Mouse (Mus musculus) right cerebral cortex, postnatal 10 days (tissue): Measurements from ENCODE around the gene Slc48a1.

Source experiments
- DNase-seq, 2 experiments: peaks; one replicate each; pipeline ENCODE4 v3.0.0; 2021; ENCODE audit warnings: low spot score in 2 of 2

Gene Slc48a1

DNA sequence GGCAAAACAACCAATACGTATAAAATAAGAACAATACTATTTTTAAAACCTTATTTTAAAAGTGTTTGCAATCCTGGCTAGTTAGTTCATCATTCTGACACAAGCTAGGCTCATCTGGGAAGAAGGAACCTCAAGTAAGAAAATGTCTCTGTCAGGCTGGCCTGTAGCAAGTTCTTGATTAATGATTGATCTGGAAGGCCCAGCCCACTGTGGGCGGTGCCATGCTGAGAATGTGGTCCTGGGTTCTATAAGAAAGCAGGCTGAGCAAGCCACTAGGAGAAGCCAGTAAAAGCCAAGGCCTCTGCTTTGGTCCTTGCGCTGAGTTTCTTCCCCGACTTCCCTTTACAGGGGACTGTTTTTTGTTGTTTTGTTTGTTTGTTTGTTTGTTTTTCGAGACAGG is 25.8 kb upstream of the Slc48a1 start:
- DNase-seq: no peak

DNA sequence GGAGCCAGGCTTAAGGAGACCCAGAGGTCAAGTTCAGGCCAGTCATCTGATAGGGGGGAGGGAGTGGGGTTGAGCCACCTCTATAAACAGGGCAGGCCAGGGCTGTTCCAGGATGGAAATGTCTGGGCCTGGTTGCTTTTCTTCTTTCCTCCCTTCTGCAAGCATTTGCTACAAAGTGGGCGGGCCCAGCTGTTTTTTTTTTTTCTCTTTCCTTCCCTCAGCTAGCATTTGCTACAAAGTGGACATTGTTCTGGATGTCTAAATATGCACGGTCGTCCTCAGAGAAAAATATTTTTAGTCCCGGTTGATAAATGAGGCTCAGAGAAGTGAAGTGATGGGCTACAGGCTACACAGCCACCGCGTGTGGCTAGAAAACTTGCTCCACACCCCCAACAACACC is 23.8 kb upstream of the Slc48a1 start:
- no peak for DNase-seq

DNA sequence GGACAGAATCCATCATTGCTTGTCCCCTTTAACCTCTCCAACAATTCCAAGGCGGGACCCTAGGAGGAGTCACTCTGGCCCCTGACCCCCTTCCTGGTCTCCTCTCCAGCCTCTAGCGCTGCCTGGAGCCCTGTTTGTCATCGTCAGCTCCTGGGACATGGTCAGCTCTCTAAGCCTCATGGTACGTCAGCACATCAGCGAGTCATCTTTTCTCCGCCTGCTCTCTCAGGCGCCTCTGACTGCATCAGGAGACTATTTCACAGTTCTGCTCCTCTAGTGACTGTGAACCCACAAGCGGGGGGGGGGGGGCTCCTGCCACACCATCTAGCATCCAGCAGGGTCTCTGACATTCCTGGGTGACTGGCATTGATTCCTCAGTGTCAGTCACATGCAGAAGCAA is 23.0 kb upstream of the Slc48a1 start:
- DNase-seq: no peak

DNA sequence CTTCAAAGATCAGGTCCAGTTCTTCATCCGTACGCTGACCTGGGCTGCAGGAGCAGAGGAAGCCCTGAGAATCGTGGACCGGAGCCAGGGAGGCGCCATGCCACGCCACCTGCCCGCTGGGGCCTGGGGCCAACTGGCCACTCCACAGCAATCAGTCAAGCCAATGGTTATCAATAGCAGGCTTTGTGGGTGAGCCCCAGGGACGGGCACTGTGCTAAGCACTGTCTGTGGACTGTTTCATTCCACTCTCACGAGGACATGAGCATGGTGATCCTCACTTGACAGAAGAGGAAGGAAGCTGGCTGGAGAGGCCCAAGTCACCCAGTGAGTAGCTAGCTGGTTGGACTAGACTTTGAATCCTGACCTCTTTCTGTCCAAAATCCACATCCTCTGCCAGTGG is 18.3 kb upstream of the Slc48a1 start:
- DNase-seq: peak; percentile 76 to 78

DNA sequence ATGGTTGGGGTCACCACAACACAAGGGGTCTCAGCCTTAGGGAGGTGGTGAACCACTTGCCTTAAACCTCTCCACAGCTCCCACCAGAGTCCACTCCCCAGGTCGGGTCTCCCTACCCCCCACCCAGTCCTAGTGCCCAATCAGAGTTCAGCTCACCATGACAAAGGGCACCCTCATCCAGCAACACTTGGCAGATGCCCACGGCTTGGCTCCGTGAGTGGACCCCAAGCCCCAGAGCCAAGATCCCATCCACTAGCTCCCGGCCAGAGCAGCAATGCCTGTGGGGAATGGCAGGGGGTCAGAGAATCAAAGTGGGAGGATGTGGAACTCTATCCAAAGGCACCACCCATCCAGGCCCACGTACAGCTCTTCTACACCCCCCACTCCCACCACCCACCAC is 17.4 kb upstream of the Slc48a1 start:
- no peak for DNase-seq

DNA sequence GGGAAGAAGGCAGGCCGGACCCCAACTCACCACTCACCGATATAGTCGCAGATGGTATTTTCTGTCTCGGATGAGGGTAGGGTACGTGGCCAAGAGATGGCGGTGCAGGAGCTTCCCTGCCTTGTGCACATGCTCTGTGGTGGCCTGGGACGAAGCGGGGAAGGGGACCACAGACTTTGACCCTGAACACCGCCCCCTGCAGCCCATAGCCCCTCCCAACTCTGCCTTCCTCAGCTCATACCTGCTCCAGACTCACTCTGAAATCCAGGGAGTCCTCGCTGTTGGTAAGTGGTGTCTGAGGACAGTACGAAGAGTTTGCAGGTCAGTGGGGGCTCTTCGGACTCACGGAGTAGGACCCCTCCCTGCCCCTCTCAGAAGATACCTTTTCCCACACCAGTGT is 16.9 kb upstream of the Slc48a1 start:
- no peak for DNase-seq

DNA sequence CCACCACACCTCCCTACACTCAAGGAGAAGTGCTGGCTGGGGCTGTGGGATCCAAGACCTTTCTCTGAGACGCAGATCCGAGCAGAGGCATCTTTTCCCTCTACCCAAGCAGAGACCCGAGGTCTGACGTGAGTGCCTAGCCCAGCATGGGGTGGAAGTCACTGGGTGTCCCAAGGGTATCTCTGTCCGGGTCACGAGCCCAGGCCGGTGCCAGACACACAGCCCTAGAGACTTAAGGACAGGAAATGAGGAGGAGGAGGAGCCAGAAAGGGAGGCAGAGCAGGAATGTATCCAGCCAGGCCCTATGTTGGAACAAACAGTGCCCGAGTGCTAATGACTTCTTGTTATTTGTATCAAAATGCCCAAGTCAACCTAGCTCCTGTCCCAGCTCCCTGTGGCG is 15.6 kb upstream of the Slc48a1 start:
- no peak for DNase-seq

DNA sequence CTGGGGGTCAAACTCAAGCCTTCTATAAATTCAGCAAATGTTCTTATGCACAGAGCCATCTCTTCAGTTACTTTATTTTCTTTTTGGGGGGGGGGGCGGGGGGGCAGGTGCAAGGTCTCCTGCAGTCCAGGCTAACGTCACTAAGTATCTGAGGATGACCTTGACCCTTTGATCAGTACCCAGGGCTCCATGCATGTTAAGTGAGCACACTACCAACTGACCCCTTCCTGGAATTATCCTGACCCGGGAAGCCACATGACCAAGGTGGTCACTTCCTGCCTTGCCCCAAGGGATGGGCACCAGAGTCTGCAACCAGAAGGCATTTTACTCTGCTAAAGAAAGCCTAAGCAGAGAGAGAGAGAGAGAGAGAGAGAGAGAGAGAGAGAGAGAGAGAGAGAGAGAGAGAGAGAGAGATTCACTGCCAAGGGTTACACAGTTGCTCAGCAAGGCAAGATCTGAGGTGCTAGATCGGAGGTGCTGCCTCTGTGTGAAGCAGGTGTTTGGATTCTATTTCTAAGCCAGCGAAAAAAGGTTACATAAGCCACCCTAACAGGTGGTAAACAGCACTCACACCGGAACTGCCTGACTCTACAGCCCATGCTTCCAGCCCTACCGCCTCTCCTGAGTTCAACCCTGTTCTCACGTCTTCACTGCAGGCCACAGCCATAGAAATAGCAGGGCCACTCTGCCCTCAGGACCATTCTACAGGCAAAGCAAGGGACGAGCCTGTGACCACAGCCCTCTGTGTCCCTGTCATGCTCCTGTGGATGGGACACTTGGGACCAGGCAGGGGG is 14.9 kb upstream of the Slc48a1 start:
- DNase-seq: no peak

DNA sequence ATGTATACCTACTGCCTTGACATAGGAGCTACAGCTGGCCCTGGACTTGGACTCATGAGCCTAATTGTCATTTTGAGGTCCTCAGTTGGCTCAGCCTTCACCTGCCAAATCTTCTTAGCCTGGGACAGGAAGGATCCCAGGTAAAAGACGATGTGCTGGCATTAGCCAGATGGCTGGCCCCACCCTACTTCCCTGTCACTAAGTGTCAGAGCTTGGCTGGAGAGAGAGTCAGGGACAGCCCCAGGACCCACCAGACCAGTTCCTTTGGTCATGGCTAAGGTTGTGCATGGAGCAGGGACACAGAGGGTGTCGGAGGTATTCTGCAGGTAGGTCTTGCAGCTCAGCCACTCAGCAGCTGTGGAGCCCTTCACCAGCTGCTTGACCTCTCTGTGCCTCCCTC is 13.8 kb upstream of the Slc48a1 start:
- no peak for DNase-seq

DNA sequence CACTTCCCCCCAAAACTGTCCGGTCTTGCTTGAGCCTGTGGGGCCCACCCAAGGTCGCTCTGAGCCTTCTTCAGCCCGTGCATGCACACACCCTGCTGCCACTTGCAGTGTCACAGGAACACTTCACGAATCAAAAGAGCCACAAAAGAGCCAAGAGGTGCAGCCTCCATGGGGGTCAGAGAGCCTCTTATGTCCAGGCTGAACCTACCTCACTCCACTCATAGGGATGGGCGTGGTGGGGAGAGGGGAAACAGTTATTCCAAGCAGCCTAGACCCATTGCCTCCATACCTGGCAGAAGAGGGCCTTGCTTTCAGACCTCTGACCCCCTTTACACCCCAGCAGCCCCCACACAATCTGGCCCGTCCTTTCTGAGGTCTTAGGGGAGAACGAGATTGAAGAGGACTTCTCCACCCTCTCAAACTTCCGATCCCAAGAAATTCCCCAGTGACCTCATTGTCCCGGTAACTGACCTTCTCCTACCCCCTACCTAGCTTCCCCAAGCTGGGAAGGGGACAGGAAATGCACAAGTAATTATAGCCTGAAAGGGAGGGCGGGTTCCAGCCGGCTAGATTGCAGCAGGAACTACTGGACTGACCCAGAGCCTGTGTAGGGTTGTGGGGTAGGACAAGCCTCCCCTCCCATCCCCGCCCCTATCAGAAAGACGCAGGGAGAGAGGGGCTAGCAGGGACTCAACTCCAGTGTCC is 13.1 kb upstream of the Slc48a1 start:
- no peak for DNase-seq

DNA sequence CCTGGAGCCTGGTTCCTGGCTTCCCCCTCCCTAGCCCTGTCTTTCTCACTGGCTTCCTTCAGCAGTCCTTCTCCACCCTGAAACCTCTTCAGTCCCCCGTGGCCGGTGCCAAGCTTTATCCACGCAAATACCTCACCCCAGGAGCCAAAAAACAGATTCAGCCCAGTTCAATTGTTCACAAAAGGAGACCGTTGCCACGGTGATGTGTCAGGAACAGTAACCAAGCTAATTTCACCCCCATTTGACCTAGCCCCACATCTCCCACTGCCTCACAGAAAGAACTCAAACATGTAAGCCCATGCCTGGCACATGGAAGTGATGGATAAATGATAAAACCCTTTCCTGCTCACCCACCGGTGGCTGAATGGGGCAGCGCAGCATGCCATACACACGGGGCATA is 12.1 kb upstream of the Slc48a1 start:
- DNase-seq: peak; percentile 71 to 75

DNA sequence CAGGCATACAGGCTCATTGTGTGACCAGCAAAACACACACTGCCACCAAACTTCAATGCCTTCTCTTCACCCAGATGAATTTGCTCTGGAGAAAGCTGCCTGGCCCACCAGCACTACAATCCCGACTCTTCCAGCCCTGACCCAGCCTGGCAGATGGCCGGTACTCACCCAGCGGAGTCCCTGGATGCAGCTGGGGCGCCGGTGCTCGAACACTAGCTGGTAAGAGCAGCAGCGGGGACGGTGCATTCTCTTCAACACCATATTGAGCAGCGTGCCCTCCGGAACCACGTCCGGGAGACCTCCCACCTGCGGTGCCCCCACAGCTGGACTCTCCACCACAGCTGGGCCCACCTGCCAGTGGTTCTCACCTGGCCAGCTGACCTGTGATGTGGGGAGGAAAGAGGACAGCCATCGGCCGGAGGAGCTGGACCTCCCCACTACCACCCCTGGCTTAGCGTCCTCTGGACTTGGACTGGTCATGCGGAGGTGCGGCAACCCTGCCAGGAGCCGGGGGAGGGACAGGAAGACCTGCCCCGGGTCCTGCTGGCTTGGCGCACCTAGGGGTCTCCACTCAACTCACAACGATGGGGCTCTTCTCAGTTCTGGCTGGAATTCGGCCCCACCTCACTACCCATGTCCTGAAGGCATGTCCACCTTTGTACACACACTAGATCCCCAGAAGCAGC is 11.6 kb upstream of the Slc48a1 start:
- DNase-seq: peak in 1 of 2 experiments; percentile 57

DNA sequence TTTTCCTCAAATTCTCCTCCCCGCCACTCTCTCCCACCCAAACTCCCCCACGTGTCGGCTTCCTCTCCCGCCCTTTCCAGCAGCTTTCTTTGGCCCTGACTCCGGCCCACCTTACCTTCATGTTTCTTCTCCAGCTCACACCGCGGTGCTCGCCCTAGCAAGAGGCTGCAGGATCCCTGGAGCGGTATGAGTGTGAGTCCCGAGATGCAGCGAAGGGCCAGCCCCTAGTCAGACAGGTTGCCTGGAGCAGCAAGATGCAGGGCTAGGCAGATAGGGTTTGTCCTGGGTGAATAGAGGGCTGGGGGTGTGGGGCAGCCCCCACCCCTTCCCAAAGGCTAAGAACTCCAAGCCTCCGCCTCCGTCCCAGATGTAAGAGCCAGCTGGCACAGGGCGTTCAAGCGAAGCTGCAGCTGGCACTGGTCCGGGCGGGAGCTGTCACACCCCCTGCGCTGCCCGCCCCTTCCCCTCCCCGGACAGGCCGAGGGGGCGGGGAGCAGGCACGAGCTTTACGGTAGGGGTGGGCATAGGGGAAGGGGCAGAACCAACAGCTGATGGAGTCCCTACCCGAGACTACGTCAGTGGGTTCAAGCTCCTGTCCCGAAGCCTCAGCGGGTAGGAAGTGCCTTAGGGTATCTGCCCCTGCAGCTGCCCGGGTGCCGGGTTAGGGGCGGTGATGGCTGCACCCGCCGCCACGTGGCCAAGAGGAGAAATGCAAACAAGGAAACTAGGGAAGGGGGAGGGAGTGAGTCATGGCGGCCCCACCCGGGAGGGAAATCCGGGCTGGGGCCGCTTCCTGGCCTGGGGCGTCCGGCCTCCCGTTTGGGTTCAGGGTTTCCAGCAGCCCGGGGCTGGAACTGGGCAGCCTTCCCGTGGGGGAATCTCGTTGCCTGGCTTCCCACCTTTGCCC is 10.8 kb upstream of the Slc48a1 start, which contains the start of gene Rapgef3:
Gene Rapgef3, minus strand, starts transcription at position 693 of the 907 bp plus-strand sequence.
- DNase-seq: peak; percentile 88

DNA sequence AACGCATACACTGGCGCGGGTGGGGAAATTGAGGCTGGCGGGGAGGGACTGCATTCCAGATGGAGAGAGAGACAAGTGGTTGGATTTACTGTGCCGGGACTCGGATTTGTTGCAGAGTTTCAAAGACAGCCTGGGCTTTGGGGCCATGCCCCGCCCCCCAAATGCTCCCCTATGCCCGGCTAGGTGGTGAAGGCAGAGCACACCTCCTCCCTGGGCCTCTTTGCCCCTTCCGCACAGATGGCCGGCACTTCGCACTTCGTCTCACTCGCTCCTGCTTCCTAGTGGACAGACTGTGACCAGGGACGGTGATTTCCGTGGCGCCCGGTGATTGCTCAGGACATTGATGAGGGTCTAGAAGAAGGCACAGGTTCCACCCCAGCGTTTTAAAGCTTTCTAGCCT is 10.1 kb upstream of the Slc48a1 start:
- no peak for DNase-seq

DNA sequence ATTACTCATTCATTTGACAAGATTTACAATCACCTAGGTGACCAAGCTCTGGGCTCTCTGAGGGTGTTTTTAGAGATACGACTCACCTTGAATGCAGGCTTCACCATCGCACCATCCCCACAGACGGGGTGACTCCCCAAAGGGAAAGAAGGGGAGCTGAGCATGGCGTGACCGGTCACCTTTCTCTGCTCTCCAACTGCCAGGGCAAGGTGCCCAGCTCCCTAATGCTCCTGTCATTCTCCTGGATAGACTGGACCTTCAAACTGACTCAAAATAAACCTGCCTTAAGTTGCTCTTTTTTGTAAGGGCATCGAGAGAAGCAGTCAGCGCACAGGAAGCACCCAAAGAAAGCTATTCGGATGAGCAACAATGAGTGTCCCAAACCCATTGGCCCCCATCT is 8.0 kb upstream of the Slc48a1 start:
- no peak for DNase-seq

DNA sequence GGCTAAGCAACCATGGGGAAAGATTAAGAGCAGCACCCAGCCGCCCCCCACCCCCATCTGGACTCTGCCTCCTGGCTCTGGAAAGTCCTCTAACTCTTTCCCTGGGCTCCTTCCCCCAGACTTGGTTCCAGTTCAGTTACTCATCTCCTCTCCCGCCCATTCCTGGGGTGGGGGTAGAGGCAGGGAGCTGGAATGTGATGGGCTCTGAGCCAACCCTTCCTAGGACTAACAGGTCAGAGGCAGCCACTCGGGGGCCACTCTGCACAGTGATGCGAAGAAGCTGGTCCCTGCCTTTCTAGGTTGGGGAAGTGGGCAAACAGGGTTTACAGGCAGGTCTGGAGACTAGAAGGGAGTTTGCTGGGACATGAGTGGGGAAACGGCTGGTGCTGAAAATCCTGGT is 5.2 kb upstream of the Slc48a1 start:
- no peak for DNase-seq

DNA sequence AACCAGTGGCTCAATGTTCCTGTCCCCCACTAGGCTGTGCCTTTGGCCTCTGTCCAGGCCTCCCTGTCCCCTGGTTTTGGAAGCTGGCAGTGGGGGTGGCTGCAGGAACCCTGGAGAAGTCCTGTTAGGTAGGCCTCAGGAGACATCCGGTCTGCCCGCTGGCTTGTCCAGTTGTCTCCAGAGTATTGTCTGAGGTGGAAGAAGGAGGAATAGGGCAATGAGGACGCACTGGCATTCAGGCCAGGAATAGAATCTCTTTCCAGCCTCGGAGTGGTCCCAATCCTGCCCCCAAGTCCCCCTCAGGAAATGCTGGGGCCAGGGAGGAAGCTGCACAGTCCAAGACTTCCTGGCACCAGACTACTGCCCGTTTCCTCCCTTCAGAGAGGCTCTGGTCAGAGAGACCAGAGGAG is 4.4 kb upstream of the Slc48a1 start:
- no peak for DNase-seq

DNA sequence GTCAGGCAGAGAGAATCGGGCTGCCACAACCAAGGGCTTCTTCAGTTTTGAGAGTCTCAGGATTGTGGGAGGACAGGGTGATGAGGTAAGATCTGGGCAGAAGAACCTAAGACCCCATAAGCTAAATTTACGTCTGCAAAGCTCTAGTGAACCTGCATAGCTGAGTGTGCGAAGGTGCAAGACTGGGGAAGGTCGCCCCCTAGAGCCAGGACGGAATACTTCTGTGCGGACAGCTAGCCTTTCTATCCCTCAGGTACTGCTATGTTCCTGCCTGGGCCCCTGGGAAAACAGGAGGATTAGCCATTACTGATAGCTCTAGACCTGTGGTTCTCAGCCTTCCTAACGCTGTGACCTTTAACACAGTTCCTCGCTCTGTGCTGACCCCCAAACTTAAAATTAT is 1.8 kb upstream of the Slc48a1 start:
- DNase-seq: peak; percentile 66 to 82

DNA sequence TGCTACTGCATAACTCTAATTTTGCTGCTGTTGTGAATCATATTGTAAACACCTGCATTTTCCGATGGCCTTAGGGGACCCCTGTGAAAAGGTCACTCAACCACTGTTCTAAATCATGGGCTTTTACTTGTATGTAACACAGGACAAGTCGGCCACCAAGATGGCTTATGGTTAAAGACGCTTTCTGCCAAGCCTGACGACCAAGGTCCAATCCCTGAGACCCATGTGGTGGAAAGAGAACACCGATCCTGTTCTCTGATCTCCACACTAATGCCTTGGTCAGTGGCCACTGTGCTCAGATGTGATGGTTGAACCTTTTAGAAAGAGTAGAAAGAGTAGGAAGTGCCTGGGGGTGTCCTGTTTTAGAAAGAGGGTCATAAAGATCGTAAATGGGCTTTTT is 1.4 kb upstream of the Slc48a1 start:
- no peak for DNase-seq

DNA sequence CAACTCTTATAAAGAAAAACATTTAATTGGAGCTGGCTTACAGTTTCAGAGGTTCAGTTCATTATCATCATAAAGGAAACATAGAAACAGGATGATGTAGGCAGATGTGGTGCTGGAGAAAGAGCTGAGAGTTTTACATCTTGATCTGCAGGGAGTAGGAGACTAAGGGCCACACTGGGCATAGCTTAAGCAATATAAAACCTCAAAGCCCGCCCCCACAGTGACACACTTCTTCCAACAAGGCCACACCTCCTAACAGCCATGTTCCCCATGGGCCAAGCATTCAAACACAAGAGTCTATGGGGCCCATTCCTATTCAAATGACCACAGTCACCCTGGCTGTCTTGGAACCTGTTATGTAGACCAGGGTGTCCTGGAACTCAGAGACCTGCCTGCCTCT is 1.3 kb downstream of the Slc48a1 start:
- DNase-seq: no peak

DNA sequence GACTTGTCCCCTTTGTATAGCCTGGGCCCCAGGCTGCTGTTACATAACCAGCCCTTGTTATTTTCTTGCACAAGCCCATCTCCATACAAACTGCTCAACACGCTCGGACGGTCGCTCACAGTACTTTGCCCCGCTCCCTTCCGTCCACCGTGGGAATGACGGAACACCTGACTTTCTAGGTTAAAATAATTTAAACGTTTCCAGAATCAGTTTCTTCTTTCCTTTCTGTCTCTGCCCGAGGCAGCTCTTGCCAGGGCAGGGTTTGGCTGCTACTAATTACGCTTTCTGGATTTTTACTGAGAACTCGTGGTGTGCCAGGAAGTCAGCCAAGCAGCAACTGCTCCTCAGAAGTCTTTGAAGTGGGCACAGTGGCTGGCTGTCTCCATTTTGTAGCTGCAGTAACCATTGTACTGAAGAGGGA is 2.3 kb downstream of the Slc48a1 start:
- DNase-seq: peak; percentile 72 to 78
